Mouse (Mus musculus) CH12.LX (cell line): Measurements from ENCODE around the gene Thsd4. TPM values are rescaled to one million over a fixed set of nuclear protein-coding genes. Genes with fewer than 3 reads are reported as not detected.

Source experiments
- DNase-seq: peaks from one replicate; pipeline ENCODE4 v3.0.0-alpha.2; 2013; ENCODE audit errors: extremely low read depth
- H3K27ac ChIP-seq: 2 replicates; pipeline ENCODE4 v1.5.1; 2012; ENCODE audit warnings: low read depth, mild to moderate bottlenecking, control low read depth, moderate library complexity; ENCODE audit not compliant: insufficient read depth
- H3K27me3 ChIP-seq: replicated peaks from 2 replicates; pipeline ENCODE3; 2012; ENCODE audit warnings: inconsistent platforms
- H3K36me3 ChIP-seq, 2 experiments: replicated peaks in 1 of 2; 2 replicates each; pipeline versions ENCODE3 to v1.6.1; 2012; ENCODE audit warnings: inconsistent platforms in 1 of 2, low read length in 1 of 2, mild to moderate bottlenecking in 1 of 2, mixed read lengths in 1 of 2, moderate library complexity in 1 of 2; ENCODE audit not compliant: control insufficient read depth in 1 of 2, insufficient read depth in 1 of 2
- H3K4me1 ChIP-seq, 2 experiments: 2 replicates each; pipeline ENCODE4 v1.6.1; 2012; ENCODE audit warnings: inconsistent platforms in 1 of 2, moderate library complexity in 1 of 2; ENCODE audit not compliant: insufficient read depth in 2 of 2, control insufficient read depth in 1 of 2
- H3K4me2 ChIP-seq: 2 replicates; pipeline ENCODE4 v1.6.1; 2012; ENCODE audit warnings: low read depth, mild to moderate bottlenecking, control low read depth; ENCODE audit not compliant: poor library complexity, insufficient read depth, severe bottlenecking
- H3K4me3 ChIP-seq, 3 experiments: fragments of 150-350 bp in 1 of 3; sonication (generic) in 1 of 3; replicated peaks in 1 of 3; 2 replicates each; pipeline versions ENCODE3 to v1.5.1; 2011 to 2012; ENCODE audit warnings: low read depth in 2 of 3, low read length in 2 of 3, mild to moderate bottlenecking in 2 of 3, moderate library complexity in 2 of 3, control low read depth in 1 of 3, improper control_type of control experiment in 1 of 3, inconsistent platforms in 1 of 3, mixed read lengths in 1 of 3; ENCODE audit not compliant: poor library complexity in 1 of 3
- H3K79me2 ChIP-seq: replicated peaks from 2 replicates; pipeline ENCODE4 v1.6.1; 2012; ENCODE audit warnings: mild to moderate bottlenecking, moderate library complexity; ENCODE audit not compliant: control insufficient read depth, poor library complexity, insufficient read depth, severe bottlenecking; ENCODE audit errors: extremely low read depth
- H3K9ac ChIP-seq: 2 replicates; pipeline ENCODE4 v1.6.1; 2012; ENCODE audit warnings: low read depth, mild to moderate bottlenecking, control low read depth, moderate library complexity; ENCODE audit not compliant: insufficient read depth
- H3K9me3 ChIP-seq: replicated peaks from 2 replicates; pipeline ENCODE3; 2012; ENCODE audit warnings: low read length, inconsistent platforms, mixed read lengths
- BHLHE40 ChIP-seq: IDR thresholded peaks from 2 replicates; pipeline ENCODE4 v1.6.1; 2011; ENCODE audit warnings: mild to moderate bottlenecking, low read depth, low read length, improper control_type of control experiment
- CHD1 ChIP-seq: IDR thresholded peaks from 2 replicates; pipeline ENCODE4 v1.6.1; 2012; ENCODE audit warnings: low read depth, low read length, improper control_type of control experiment, inconsistent platforms
- CHD2 ChIP-seq: IDR thresholded peaks from 2 replicates; pipeline ENCODE4 v1.6.1; 2011; ENCODE audit warnings: low read length, improper control_type of control experiment
- CTCF ChIP-seq, 2 experiments: IDR thresholded peaks in 1 of 2; conservative IDR thresholded peaks in 1 of 2; 2 replicates each; pipeline ENCODE4 v1.5.1; 2011 to 2012; ENCODE audit warnings: low read depth in 2 of 2, low read length in 2 of 2, improper control_type of control experiment in 1 of 2, inconsistent platforms in 1 of 2, mild to moderate bottlenecking in 1 of 2, moderate library complexity in 1 of 2
- ELF1 ChIP-seq: IDR thresholded peaks from 2 replicates; pipeline ENCODE4 v1.6.1; 2014; ENCODE audit warnings: low read depth, mild to moderate bottlenecking, inconsistent platforms, low read length, improper control_type of control experiment
- EP300 ChIP-seq: IDR thresholded peaks from 2 replicates; pipeline ENCODE4 v1.6.1; 2011; ENCODE audit warnings: low read length, improper control_type of control experiment
- GABPA ChIP-seq: IDR thresholded peaks from 2 replicates; pipeline ENCODE4 v1.6.1; 2012; ENCODE audit warnings: low read depth, low read length, improper control_type of control experiment, inconsistent platforms; ENCODE audit not compliant: insufficient replicate concordance
- IRF4 ChIP-seq: IDR thresholded peaks from 2 replicates; pipeline ENCODE4 v1.6.1; 2014; ENCODE audit warnings: low read depth, mild to moderate bottlenecking, inconsistent platforms, low read length, improper control_type of control experiment
- JUN ChIP-seq: IDR thresholded peaks from 2 replicates; pipeline ENCODE4 v1.6.1; 2011; ENCODE audit warnings: low read depth, mild to moderate bottlenecking, low read length, improper control_type of control experiment, moderate library complexity; ENCODE audit not compliant: insufficient read depth
- MAFK ChIP-seq: IDR thresholded peaks from 2 replicates; pipeline ENCODE4 v1.6.1; 2011; ENCODE audit warnings: low read length, improper control_type of control experiment; ENCODE audit not compliant: insufficient replicate concordance
- MAX ChIP-seq: IDR thresholded peaks from 2 replicates; pipeline ENCODE4 v1.6.1; 2011; ENCODE audit warnings: low read length, improper control_type of control experiment
- MAZ ChIP-seq: IDR thresholded peaks from 2 replicates; pipeline ENCODE4 v1.6.1; 2012; ENCODE audit warnings: low read depth, mild to moderate bottlenecking, inconsistent platforms, low read length, improper control_type of control experiment, moderate library complexity
- MEF2A ChIP-seq: IDR thresholded peaks from 2 replicates; pipeline ENCODE4 v1.6.1; 2014; ENCODE audit warnings: low read depth, mild to moderate bottlenecking, inconsistent platforms, low read length, improper control_type of control experiment, borderline replicate concordance
- MXI1 ChIP-seq: IDR thresholded peaks from 2 replicates; pipeline ENCODE4 v1.6.1; 2011; ENCODE audit warnings: mild to moderate bottlenecking, low read depth, low read length, improper control_type of control experiment
- MYC ChIP-seq: IDR thresholded peaks from 2 replicates; pipeline ENCODE4 v1.6.1; 2011; ENCODE audit warnings: low read depth, mild to moderate bottlenecking, improper control_type of control experiment, low read length
- NRF1 ChIP-seq: IDR thresholded peaks from 2 replicates; pipeline ENCODE4 v1.6.1; 2014; ENCODE audit warnings: low read depth, mild to moderate bottlenecking, inconsistent platforms, low read length, improper control_type of control experiment, moderate library complexity
- PAX5 ChIP-seq: IDR thresholded peaks from 2 replicates; pipeline ENCODE4 v1.6.1; 2012; ENCODE audit warnings: low read length, inconsistent platforms, mixed read lengths
- POLR2A ChIP-seq: IDR thresholded peaks from 2 replicates; pipeline ENCODE4 v1.6.1; 2011; ENCODE audit warnings: low read depth, mild to moderate bottlenecking, improper control_type of control experiment, low read length
- POLR2AphosphoS2 ChIP-seq: IDR thresholded peaks from 2 replicates; pipeline ENCODE4 v1.6.1; 2011; ENCODE audit warnings: low read depth, low read length, improper control_type of control experiment
- RCOR1 ChIP-seq: conservative IDR thresholded peaks from 2 replicates; pipeline ENCODE4 v1.6.1; 2012; ENCODE audit warnings: low read depth, mild to moderate bottlenecking, inconsistent platforms, low read length, improper control_type of control experiment
- SIN3A ChIP-seq: IDR thresholded peaks from 2 replicates; pipeline ENCODE4 v1.6.1; 2012; ENCODE audit warnings: low read length, improper control_type of control experiment, inconsistent platforms
- SMC3 ChIP-seq: IDR thresholded peaks from 2 replicates; pipeline ENCODE4 v1.6.1; 2011; ENCODE audit warnings: low read depth, low read length, improper control_type of control experiment
- UBTF ChIP-seq: IDR thresholded peaks from 2 replicates; pipeline ENCODE4 v1.6.1; 2012; ENCODE audit warnings: low read depth, mild to moderate bottlenecking, inconsistent platforms, low read length, improper control_type of control experiment, moderate library complexity
- USF1 ChIP-seq: IDR thresholded peaks from 2 replicates; pipeline ENCODE4 v1.6.1; 2014; ENCODE audit warnings: low read depth, mild to moderate bottlenecking, inconsistent platforms, low read length, improper control_type of control experiment
- ZC3H11A ChIP-seq: IDR thresholded peaks from 2 replicates; pipeline ENCODE4 v1.6.1; 2012; ENCODE audit warnings: low read depth, mild to moderate bottlenecking, inconsistent platforms, low read length, improper control_type of control experiment
- ZKSCAN1 ChIP-seq: IDR thresholded peaks from 2 replicates; pipeline ENCODE4 v1.6.1; 2012; ENCODE audit warnings: low read depth, inconsistent platforms, low read length, improper control_type of control experiment, borderline replicate concordance
- ZMIZ1 ChIP-seq: IDR thresholded peaks from 2 replicates; pipeline ENCODE4 v1.6.1; 2012; ENCODE audit warnings: low read depth, mild to moderate bottlenecking, inconsistent platforms, low read length, improper control_type of control experiment
- dilution Hi-C: fragments of 300-500 bp; cut with MboI; formaldehyde crosslinking; loops from 2 replicates; pipeline ENCODE4 v1.14.3; 2020; ENCODE audit warnings: low sequenced_read_pairs; ENCODE audit not compliant: extremely low pct_unique_long_range_greater_than_20kb, extremely low pct_ligation_motif_present
- in situ Hi-C: fragments of 300-500 bp; cut with MboI; formaldehyde crosslinking; loops from 3 replicates; pipeline ENCODE4 v1.14.3; 2019; ENCODE audit warnings: low sequenced_read_pairs, low pct_ligation_motif_present, low pct_unique_long_range_greater_than_20kb, mixed read lengths
- polyA plus RNA-seq: library from polyadenylated mRNA; unstranded; fragments of >175 nt; gene quantifications from 2 replicates; pipeline ENCODE4 v1.2.1, GENCODE M21; 2012; ENCODE audit warnings: low read depth; ENCODE audit not compliant: insufficient read length
- total RNA-seq, 2 experiments: library from RNA; depleted of rRNA; stranded (reverse); fragments of 300-350 nt in 1 of 2; fragments of >200 nt in 1 of 2; gene quantifications; 2 replicates each; pipeline ENCODE4 v1.2.3; 2012 to 2014

The Thsd4 gene
- total and polyA plus RNA-seq, 3 experiments = not detected

GRCm38 (mm10) chr9:60203141-60203540 is 318.7 kb downstream of the Thsd4 start:
- dilution Hi-C loops (no loop called here), in situ Hi-C loops (no loop called here)
- no peak overlapping the region for H3K9ac ChIP-seq
- H3K79me2 ChIP-seq = no peaks in the 10 kb centered on the region
- no peak overlapping the region for H3K27ac ChIP-seq
- H3K4me2 ChIP-seq = no peak overlapping the region
- H3K9me3 ChIP-seq = peaks cover 3% of the 10 kb centered on the region
- no peaks in the 10 kb centered on the region for H3K36me3 ChIP-seq
- peaks cover 3 to 14% of the 10 kb centered on the region in 2 experiments for H3K4me1 ChIP-seq
- TF ChIP-seq RCOR1 (no peak), MXI1 (no peak), MAZ (no peak), SMC3 (no peak), MYC (no peak), POLR2AphosphoS2 (no peak), ZMIZ1 (no peak), CTCF (conservative IDR thresholded peaks at IDR 0.05 in 1 of 2, IDR thresholded peaks at IDR 0.05 in 1 of 2; ENCODE audit: low read depth in 2 of 2, low read length in 2 of 2) (no peak), PAX5 (no peak), NRF1 (no peak), ZC3H11A (no peak), JUN (no peak)
- H3K4me3 ChIP-seq = no peak overlapping the region
- DNase-seq = no peak
- H3K27me3 ChIP-seq = no peaks in the 10 kb centered on the region

- in situ Hi-C loops = no loop called here
- TF ChIP-seq MAFK (no peak), ZMIZ1 (no peak), ZC3H11A (no peak), IRF4 (no peak), CHD2 (no peak), UBTF (no peak), CHD1 (no peak), GABPA (no peak), ZKSCAN1 (no peak), POLR2A (no peak), SIN3A (no peak), RCOR1 (no peak), MEF2A (no peak), USF1 (no peak), ELF1 (no peak), EP300 (no peak), BHLHE40 (no peak), MAX (no peak)
- H3K27me3 ChIP-seq = no peaks in the 10 kb centered on the region
Measured at GRCm38 (mm10) chr9:60200436-60200835, 321.4 kb downstream of the Thsd4 start.

More at GRCm38 (mm10) chr9:60200436-60200835, 321.4 kb downstream of the Thsd4 start:
- DNase-seq = no peak
- Histone ChIP-seq H3K4me1 (peaks cover 3 to 8% of the 10 kb centered on the region in 2 experiments), H3K9ac (no peak overlapping the region), H3K79me2 (no peaks in the 10 kb centered on the region), H3K9me3 (no peaks in the 10 kb centered on the region), H3K36me3 (no peaks in the 10 kb centered on the region), H3K4me3 (no peak overlapping the region), H3K4me2 (no peak overlapping the region), H3K27ac (no peak overlapping the region)
- dilution Hi-C loops = no loop called here
